Mouse (Mus musculus): ENCODE results near the gene Nmb. TPM values are rescaled to one million over a fixed set of nuclear protein-coding genes. Genes with fewer than 3 reads are reported as not detected.
A peak's percentile ranks its signal among the peaks of the same experiment; 100 is the strongest.

The Nmb gene
- polyA plus RNA-seq, 1 experiment from 2014 or later, result 8.5 TPM

GRCm38 (mm10) chr7:80903625-80904422 is 1.1 kb downstream of the Nmb start:
- no peak overlapping the region for H3K4me2 ChIP-seq (ENCODE audit: low read length)
- H3K4me3 ChIP-seq (replicated peaks; ENCODE audit: low read depth, low read length), result no peak overlapping the region
- H3K27me3 ChIP-seq (ENCODE audit: control insufficient read depth, insufficient read depth, low read length), result no peaks in the 10 kb centered on the region
- H3K9ac ChIP-seq (replicated peaks; ENCODE audit: low read length), result no peak overlapping the region
- no peaks in the 10 kb centered on the region for H3K9me3 ChIP-seq (ENCODE audit: control insufficient read depth, low read length)
- peaks cover 21% of the 10 kb centered on the region; the same call in 1 of the 2 replicates for H3K4me1 ChIP-seq (ENCODE audit: control insufficient read depth, insufficient read depth, low read length)
- H3K36me3 ChIP-seq (ENCODE audit: control insufficient read depth, insufficient read depth, low read length), result peaks cover 22% of the 10 kb centered on the region
- no peak overlapping the region for H3K27ac ChIP-seq (replicated peaks; ENCODE audit: low read depth, low read length)
- DNase-seq (no peak), ATAC-seq (ENCODE audit: low FRiP score, low TSS enrichment) (no peak)
- WGBS, result 87% methylated on average over 11 of the region's 11 CpGs

GRCm38 (mm10) chr7:80901541-80902274 is 3.2 kb downstream of the Nmb start:
- peak overlapping the region; percentile 93 for H3K4me2 ChIP-seq (ENCODE audit: low read length)
- ATAC-seq (ENCODE audit: low FRiP score, low TSS enrichment) (no peak), DNase-seq (peak; percentile 29)
- H3K27me3 ChIP-seq (ENCODE audit: control insufficient read depth, insufficient read depth, low read length), result no peaks in the 10 kb centered on the region
- peaks cover 28% of the 10 kb centered on the region for H3K36me3 ChIP-seq (ENCODE audit: control insufficient read depth, insufficient read depth, low read length)
- peak overlapping the region; percentile 76 for H3K4me3 ChIP-seq (replicated peaks; ENCODE audit: low read depth, low read length)
- peak overlapping the region; percentile 76 for H3K27ac ChIP-seq (replicated peaks; ENCODE audit: low read depth, low read length)
- peaks cover 21% of the 10 kb centered on the region; the same call in 1 of the 2 replicates for H3K4me1 ChIP-seq (ENCODE audit: control insufficient read depth, insufficient read depth, low read length)
- H3K9ac ChIP-seq (replicated peaks; ENCODE audit: low read length), result peak overlapping the region; percentile 69
- no peaks in the 10 kb centered on the region for H3K9me3 ChIP-seq (ENCODE audit: control insufficient read depth, low read length)
- WGBS, result 33% methylated on average over 15 of the region's 15 CpGs

GRCm38 (mm10) chr7:80900944-80901501 is 3.9 kb downstream of the Nmb start, which contains the start of gene Wdr73:
Gene Wdr73 (minus strand): TSS chr7:80901269.
- peak within 1 kb of the TSS; percentile 76 for H3K4me3 ChIP-seq (replicated peaks; ENCODE audit: low read depth, low read length)
- peak within 1 kb of the TSS; percentile 76 for H3K27ac ChIP-seq (replicated peaks; ENCODE audit: low read depth, low read length)
- peak within 1 kb of the TSS; percentile 93 for H3K4me2 ChIP-seq (ENCODE audit: low read length)
- H3K4me1 ChIP-seq (ENCODE audit: control insufficient read depth, insufficient read depth, low read length), result peaks cover 21% of the 10 kb centered on the region; the same call in 1 of the 2 replicates
- under 1% methylated on average over 36 of the region's 36 CpGs for WGBS
- ATAC-seq (ENCODE audit: low FRiP score, low TSS enrichment), result peak; percentile 93
- DNase-seq, result peak; percentile 97
- peak within 1 kb of the TSS; percentile 69 for H3K9ac ChIP-seq (replicated peaks; ENCODE audit: low read length)
- H3K27me3 ChIP-seq (ENCODE audit: control insufficient read depth, insufficient read depth, low read length), result no peaks in the 10 kb centered on the region
- H3K9me3 ChIP-seq (ENCODE audit: control insufficient read depth, low read length), result no peaks in the 10 kb centered on the region
- H3K36me3 ChIP-seq (ENCODE audit: control insufficient read depth, insufficient read depth, low read length), result peaks cover 31% of the 10 kb centered on the region

GRCm38 (mm10) chr7:80897721-80898120 is 7.2 kb downstream of the Nmb start:
- peaks cover 57% of the 10 kb centered on the region for H3K36me3 ChIP-seq (ENCODE audit: control insufficient read depth, insufficient read depth, low read length)
- no peak for ATAC-seq (ENCODE audit: low FRiP score, low TSS enrichment)
- no peak overlapping the region for H3K4me2 ChIP-seq (ENCODE audit: low read length)
- H3K4me1 ChIP-seq (ENCODE audit: control insufficient read depth, insufficient read depth, low read length), result peaks cover 15% of the 10 kb centered on the region; the same call in 1 of the 2 replicates
- no peak overlapping the region for H3K4me3 ChIP-seq (replicated peaks; ENCODE audit: low read depth, low read length)
- H3K9me3 ChIP-seq (ENCODE audit: control insufficient read depth, low read length), result no peaks in the 10 kb centered on the region
- no peaks in the 10 kb centered on the region for H3K27me3 ChIP-seq (ENCODE audit: control insufficient read depth, insufficient read depth, low read length)
- no peak overlapping the region for H3K9ac ChIP-seq (replicated peaks; ENCODE audit: low read length)
- H3K27ac ChIP-seq (replicated peaks; ENCODE audit: low read depth, low read length), result no peak overlapping the region
- DNase-seq, result no peak
- WGBS, result 94% methylated on average over 4 of the region's 4 CpGs

GRCm38 (mm10) chr7:80897134-80897533 is 7.7 kb downstream of the Nmb start:
- H3K27ac ChIP-seq (replicated peaks; ENCODE audit: low read depth, low read length), result no peak overlapping the region
- no peaks in the 10 kb centered on the region for H3K27me3 ChIP-seq (ENCODE audit: control insufficient read depth, insufficient read depth, low read length)
- peaks cover 62% of the 10 kb centered on the region for H3K36me3 ChIP-seq (ENCODE audit: control insufficient read depth, insufficient read depth, low read length)
- H3K4me1 ChIP-seq (ENCODE audit: control insufficient read depth, insufficient read depth, low read length), result peaks cover 15% of the 10 kb centered on the region; the same call in 1 of the 2 replicates
- H3K9me3 ChIP-seq (ENCODE audit: control insufficient read depth, low read length), result no peaks in the 10 kb centered on the region
- DNase-seq (no peak), ATAC-seq (ENCODE audit: low FRiP score, low TSS enrichment) (no peak)
- H3K4me2 ChIP-seq (ENCODE audit: low read length), result no peak overlapping the region
- H3K4me3 ChIP-seq (replicated peaks; ENCODE audit: low read depth, low read length), result no peak overlapping the region
- 93% methylated on average over 7 of the region's 7 CpGs for WGBS
- H3K9ac ChIP-seq (replicated peaks; ENCODE audit: low read length), result no peak overlapping the region

GRCm38 (mm10) chr7:80894815-80895519 is 9.9 kb downstream of the Nmb start:
- Histone ChIP-seq H3K27me3 (ENCODE audit: control insufficient read depth, insufficient read depth, low read length) (no peaks in the 10 kb centered on the region), H3K9me3 (ENCODE audit: control insufficient read depth, low read length) (no peaks in the 10 kb centered on the region), H3K9ac (replicated peaks; ENCODE audit: low read length) (no peak overlapping the region), H3K4me2 (ENCODE audit: low read length) (no peak overlapping the region), H3K36me3 (ENCODE audit: control insufficient read depth, insufficient read depth, low read length) (peaks cover 78% of the 10 kb centered on the region), H3K27ac (replicated peaks; ENCODE audit: low read depth, low read length) (no peak overlapping the region), H3K4me3 (replicated peaks; ENCODE audit: low read depth, low read length) (no peak overlapping the region), H3K4me1 (ENCODE audit: control insufficient read depth, insufficient read depth, low read length) (peaks cover 3% of the 10 kb centered on the region; the same call in 1 of the 2 replicates)
- DNase-seq (no peak), ATAC-seq (ENCODE audit: low FRiP score, low TSS enrichment) (no peak)
- 98% methylated on average over 14 of the region's 14 CpGs for WGBS

- H3K27me3 ChIP-seq (ENCODE audit: control insufficient read depth, insufficient read depth, low read length), result no peaks in the 10 kb centered on the region
- 90% methylated on average over 7 of the region's 7 CpGs for whole genome bisulfite sequencing
- no peak for ATAC-seq (ENCODE audit: low FRiP score, low TSS enrichment)
- no peak for DNase-seq
- H3K4me2 ChIP-seq (ENCODE audit: low read length), result no peak overlapping the region
- no peaks in the 10 kb centered on the region for H3K9me3 ChIP-seq (ENCODE audit: control insufficient read depth, low read length)
- H3K36me3 ChIP-seq (ENCODE audit: control insufficient read depth, insufficient read depth, low read length), result peaks cover 78% of the 10 kb centered on the region
- H3K27ac ChIP-seq (replicated peaks; ENCODE audit: low read depth, low read length), result no peak overlapping the region
- no peak overlapping the region for H3K9ac ChIP-seq (replicated peaks; ENCODE audit: low read length)
- peaks cover 5% of the 10 kb centered on the region; the same call in 1 of the 2 replicates for H3K4me1 ChIP-seq (ENCODE audit: control insufficient read depth, insufficient read depth, low read length)
- H3K4me3 ChIP-seq (replicated peaks; ENCODE audit: low read depth, low read length), result no peak overlapping the region
Observed at GRCm38 (mm10) chr7:80894196-80894595, 10.7 kb downstream of the Nmb start.

GRCm38 (mm10) chr7:80893753-80894129 is 11.1 kb downstream of the Nmb start:
- Histone ChIP-seq H3K4me2 (ENCODE audit: low read length) (no peak overlapping the region), H3K9ac (replicated peaks; ENCODE audit: low read length) (no peak overlapping the region), H3K36me3 (ENCODE audit: control insufficient read depth, insufficient read depth, low read length) (peaks cover 75% of the 10 kb centered on the region), H3K27me3 (ENCODE audit: control insufficient read depth, insufficient read depth, low read length) (no peaks in the 10 kb centered on the region), H3K4me3 (replicated peaks; ENCODE audit: low read depth, low read length) (no peak overlapping the region), H3K27ac (replicated peaks; ENCODE audit: low read depth, low read length) (no peak overlapping the region), H3K9me3 (ENCODE audit: control insufficient read depth, low read length) (no peaks in the 10 kb centered on the region), H3K4me1 (ENCODE audit: control insufficient read depth, insufficient read depth, low read length) (peaks cover 5% of the 10 kb centered on the region; the same call in 1 of the 2 replicates)
- DNase-seq (no peak), ATAC-seq (ENCODE audit: low FRiP score, low TSS enrichment) (no peak)
- 88% methylated on average over 6 of the region's 6 CpGs for WGBS
